Mouse (Mus musculus) kidney, embryonic 14.5 days (tissue): ENCODE measurements around the gene Serac1. TPM values are rescaled to one million over a fixed set of nuclear protein-coding genes. Genes with fewer than 3 reads are reported as not detected.
"Not testable (repeated sequence)": the region's sequence is repeated elsewhere in the genome, so short reads cannot be mapped to it uniquely, and the experiment has no call there.

ENCODE experiments used
- ATAC-seq: fragments of 200-750 bp; cut with Nextera tagmentation; 2 replicates; pipeline ENCODE4 v1.8.0; 2017; ENCODE audit warnings: moderate number of reproducible peaks, mild to moderate bottlenecking, moderate TSS enrichment, moderate library complexity; ENCODE audit not compliant: low FRiP score, low TSS enrichment
- H3K27ac ChIP-seq: fragments of 300-500 bp; sonication (generic); 2 replicates; pipeline ENCODE4 v1.5.1; 2014; ENCODE audit warnings: low read depth, mild to moderate bottlenecking, low read length, moderate library complexity, mixed read lengths
- H3K27me3 ChIP-seq: fragments of 300-500 bp; sonication (generic); 2 replicates; pipeline ENCODE4 v1.6.1; 2014; ENCODE audit warnings: mild to moderate bottlenecking, low read length; ENCODE audit not compliant: control insufficient read depth, insufficient read depth
- H3K36me3 ChIP-seq: fragments of 300-500 bp; sonication (generic); 2 replicates; pipeline ENCODE4 v1.6.1; 2014; ENCODE audit warnings: low read length, mixed read lengths; ENCODE audit not compliant: control insufficient read depth, insufficient read depth
- H3K4me1 ChIP-seq: fragments of 300-500 bp; sonication (generic); 2 replicates; pipeline ENCODE4 v1.6.1; 2014; ENCODE audit warnings: low read length, mixed read lengths; ENCODE audit not compliant: control insufficient read depth, insufficient read depth
- H3K4me2 ChIP-seq: fragments of 300-500 bp; sonication (generic); replicated peaks from 2 replicates; pipeline ENCODE4 v1.6.1; 2014; ENCODE audit warnings: low read depth, mild to moderate bottlenecking, low read length
- H3K4me3 ChIP-seq: fragments of 300-500 bp; sonication (generic); 2 replicates; pipeline ENCODE4 v1.5.1; 2014; ENCODE audit warnings: mild to moderate bottlenecking, low read length
- H3K9ac ChIP-seq: fragments of 300-500 bp; sonication (generic); 2 replicates; pipeline ENCODE4 v1.6.1; 2014; ENCODE audit warnings: low read depth, mild to moderate bottlenecking, low read length, moderate library complexity
- H3K9me3 ChIP-seq: fragments of 300-500 bp; sonication (generic); 2 replicates; pipeline ENCODE4 v1.6.1; 2016; ENCODE audit warnings: low read length; ENCODE audit not compliant: control insufficient read depth
- WGBS: fragments of 180-500 bp; shearing (Covaris S2); extraction: QIAGEN DNeasy Blood & Tissue Kit; methylation state at CpG from one replicate; pipeline ENCODE4 v1.1.7; 2014; 5-methylcytosine and 5-hydroxymethylcytosine counted together
- polyA plus RNA-seq: library from polyadenylated mRNA; unstranded; fragments of >200 nt; fragmentation: Nextera tagmentation; extraction: Ambion mirVana; gene quantifications from 2 replicates; pipeline ENCODE4 v1.2.1, GENCODE M21; 2014

Gene Serac1
- polyA plus RNA-seq, 1 experiment from 2014 or later, result 6.6 TPM

DNA sequence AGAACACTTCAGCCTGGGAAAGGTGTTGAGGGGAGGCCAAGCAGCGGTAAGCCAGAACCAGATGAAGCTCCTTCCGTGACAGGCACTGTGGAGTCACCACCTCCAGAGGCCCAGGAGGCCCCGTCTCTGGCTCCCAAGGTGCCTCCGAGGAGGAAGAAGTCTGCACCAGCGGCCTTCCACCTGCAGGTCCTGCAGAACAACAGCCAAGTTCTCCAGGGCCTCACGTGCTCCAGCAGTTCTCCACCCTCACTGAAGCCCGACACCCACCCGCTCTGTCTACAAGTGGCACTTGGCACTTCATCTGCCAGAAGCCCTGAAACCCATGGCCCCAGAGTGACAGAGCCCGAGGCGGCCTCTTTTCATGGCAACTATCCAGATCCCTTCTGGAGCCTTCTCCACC, 42.0 kb downstream of the Serac1 start:
- Histone ChIP-seq H3K9ac (no peak overlapping the region), H3K4me3 (no peak overlapping the region), H3K27ac (no peak overlapping the region), H3K4me1 (0 out of 2 replicates have a peak, but pooled peaks cover 5% of the 10 kb centered on the region), H3K4me2 (no peak overlapping the region), H3K9me3 (no peaks in the 10 kb centered on the region), H3K36me3 (peaks cover 13% of the 10 kb centered on the region; the same call in 1 of the 2 replicates), H3K27me3 (no peaks in the 10 kb centered on the region)
- 78% methylated on average over 10 of the region's 10 CpGs for WGBS
- ATAC-seq, result no peak

DNA sequence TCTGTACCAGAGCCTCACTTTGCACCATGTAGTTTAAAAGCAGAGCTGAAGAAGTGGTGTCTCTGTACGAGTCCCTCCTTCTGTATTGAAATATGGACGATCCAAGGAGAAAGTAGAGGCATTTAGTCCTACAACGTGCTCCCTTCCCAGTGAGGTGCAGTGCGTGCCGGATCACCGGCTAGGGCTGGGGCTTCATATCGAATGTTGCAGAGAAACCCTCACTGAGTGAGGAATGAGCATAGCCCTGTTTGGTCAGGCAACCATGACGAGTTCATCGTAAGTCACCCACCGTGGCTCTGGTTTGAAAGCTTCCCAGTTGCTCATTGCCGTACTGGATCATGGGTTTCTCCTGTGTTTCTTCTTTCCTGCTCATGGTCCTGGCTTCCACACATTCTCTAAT, 42.7 kb downstream of the Serac1 start:
- WGBS, result 33% methylated on average over 11 of the region's 11 CpGs
- H3K4me1 ChIP-seq, result 0 out of 2 replicates have a peak, but pooled peaks cover 5% of the 10 kb centered on the region
- no peak overlapping the region for H3K4me3 ChIP-seq
- H3K4me2 ChIP-seq, result no peak overlapping the region
- no peak overlapping the region for H3K9ac ChIP-seq
- no peaks in the 10 kb centered on the region for H3K9me3 ChIP-seq
- peaks cover 7% of the 10 kb centered on the region; the same call in 1 of the 2 replicates for H3K36me3 ChIP-seq
- no peak overlapping the region for H3K27ac ChIP-seq
- peak; percentile 57; the same call in 1 of the 2 replicates for ATAC-seq
- H3K27me3 ChIP-seq, result no peaks in the 10 kb centered on the region

DNA sequence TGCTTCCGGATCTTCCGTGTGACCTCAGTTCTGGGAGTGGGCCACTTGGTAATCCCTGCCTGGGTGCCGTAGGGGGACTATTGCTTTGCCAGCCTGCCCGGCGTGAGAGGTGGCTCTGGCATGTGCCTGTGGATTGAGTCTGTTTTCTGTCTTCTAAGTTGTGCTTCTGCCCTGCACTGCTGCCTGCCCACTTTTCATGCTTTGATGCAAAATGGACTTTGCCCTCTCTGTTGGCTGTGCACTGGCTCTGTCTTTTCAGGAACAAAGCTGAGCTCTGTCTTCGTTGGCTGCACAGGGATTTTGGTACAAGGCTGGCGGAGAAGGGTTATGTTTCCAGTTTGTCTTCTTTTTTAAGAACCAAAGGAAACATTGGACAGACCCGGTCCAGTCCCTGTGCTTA, 43.1 kb downstream of the Serac1 start:
- Histone ChIP-seq H3K27ac (no peak overlapping the region), H3K4me2 (no peak overlapping the region), H3K36me3 (peaks cover 5% of the 10 kb centered on the region; the same call in 1 of the 2 replicates), H3K9me3 (no peaks in the 10 kb centered on the region), H3K27me3 (no peaks in the 10 kb centered on the region), H3K9ac (no peak overlapping the region), H3K4me3 (no peak overlapping the region), H3K4me1 (0 out of 2 replicates have a peak, but pooled peaks cover 5% of the 10 kb centered on the region)
- WGBS, result 76% methylated on average over 8 of the region's 8 CpGs
- peak; percentile 32; the same call in 1 of the 2 replicates for ATAC-seq

DNA sequence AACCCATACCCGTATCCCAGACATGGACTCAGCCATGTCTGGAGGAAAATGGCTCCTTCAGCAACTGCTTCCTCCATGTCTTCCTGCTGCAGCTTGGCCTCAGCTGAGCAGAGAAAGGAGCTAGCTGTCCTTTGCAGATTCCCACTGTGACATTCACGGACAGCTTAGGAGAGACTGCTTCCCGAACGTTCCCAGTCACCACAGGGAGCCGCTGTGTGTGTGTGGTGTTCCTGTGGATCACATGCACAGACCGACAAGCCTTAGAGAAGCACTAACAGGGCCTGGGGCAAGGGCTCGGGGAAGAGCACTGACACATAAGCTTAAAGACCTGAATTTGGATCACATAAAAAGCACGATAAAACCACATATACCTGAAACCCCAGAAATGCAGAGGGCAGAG, 43.9 kb downstream of the Serac1 start:
- Histone ChIP-seq H3K36me3 (peaks cover 4% of the 10 kb centered on the region; the same call in 1 of the 2 replicates), H3K4me3 (no peak overlapping the region), H3K4me1 (0 out of 2 replicates have a peak, but pooled peaks cover 5% of the 10 kb centered on the region), H3K9ac (no peak overlapping the region), H3K4me2 (no peak overlapping the region), H3K9me3 (no peaks in the 10 kb centered on the region), H3K27me3 (no peaks in the 10 kb centered on the region), H3K27ac (no peak overlapping the region)
- ATAC-seq, result no peak
- 65% methylated on average over 8 of the region's 8 CpGs for WGBS

DNA sequence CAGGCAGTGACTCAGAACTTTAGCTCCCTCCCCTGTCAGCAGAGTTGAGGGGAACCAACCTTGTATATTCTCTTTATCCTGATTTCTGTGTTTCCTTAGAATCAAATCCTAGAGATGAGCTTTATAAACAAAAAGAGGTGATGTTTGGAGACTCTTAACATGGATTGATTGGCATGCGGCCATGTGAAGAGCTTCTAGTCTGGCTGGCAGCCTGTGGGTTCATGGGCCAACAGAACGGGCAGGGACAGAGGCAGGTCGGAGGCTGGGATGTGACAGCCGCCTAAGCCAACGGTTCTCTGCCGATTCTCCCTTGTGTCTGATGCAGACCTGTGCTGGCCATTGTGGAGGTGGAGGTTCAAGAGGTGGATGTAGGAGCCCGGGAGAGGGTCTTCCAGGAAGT, 53.7 kb downstream of the Serac1 start:
- no peak overlapping the region for H3K9ac ChIP-seq
- H3K9me3 ChIP-seq, result no peaks in the 10 kb centered on the region
- H3K4me2 ChIP-seq, result no peak overlapping the region
- H3K27me3 ChIP-seq, result no peaks in the 10 kb centered on the region
- no peak overlapping the region for H3K27ac ChIP-seq
- H3K4me1 ChIP-seq, result no peaks in the 10 kb centered on the region
- peaks cover 13% of the 10 kb centered on the region; the same call in 1 of the 2 replicates for H3K36me3 ChIP-seq
- 78% methylated on average over 7 of the region's 7 CpGs for WGBS
- ATAC-seq, result no peak
- no peak overlapping the region for H3K4me3 ChIP-seq

DNA sequence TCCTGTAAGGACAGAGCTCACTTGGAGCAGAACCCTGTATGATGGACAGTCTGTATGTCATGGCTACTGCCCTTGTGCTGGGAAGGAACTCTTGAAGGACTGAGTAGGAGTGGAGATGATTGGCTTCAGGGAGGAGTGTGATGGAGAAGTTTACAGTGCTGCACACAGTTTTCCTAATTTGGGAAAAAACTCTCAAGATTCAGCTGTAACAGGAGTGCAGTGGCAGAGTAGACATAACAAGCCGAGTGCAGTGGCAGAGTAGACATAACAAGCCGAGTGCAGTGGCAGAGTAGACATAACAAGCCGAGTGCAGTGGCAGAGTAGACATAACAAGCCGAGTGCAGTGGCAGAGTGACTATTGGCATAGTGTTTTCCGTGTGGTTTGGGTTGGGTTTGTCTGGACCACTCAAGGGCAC, 58.2 kb downstream of the Serac1 start:
- not testable (repeated sequence) for H3K36me3 ChIP-seq, H3K4me2 ChIP-seq, H3K9me3 ChIP-seq, H3K27me3 ChIP-seq, H3K9ac ChIP-seq, H3K27ac ChIP-seq, H3K4me1 ChIP-seq, H3K4me3 ChIP-seq
- peak; percentile 57; the same call in 1 of the 2 replicates for ATAC-seq
- 47% methylated on average over 5 of the region's 5 CpGs for WGBS

DNA sequence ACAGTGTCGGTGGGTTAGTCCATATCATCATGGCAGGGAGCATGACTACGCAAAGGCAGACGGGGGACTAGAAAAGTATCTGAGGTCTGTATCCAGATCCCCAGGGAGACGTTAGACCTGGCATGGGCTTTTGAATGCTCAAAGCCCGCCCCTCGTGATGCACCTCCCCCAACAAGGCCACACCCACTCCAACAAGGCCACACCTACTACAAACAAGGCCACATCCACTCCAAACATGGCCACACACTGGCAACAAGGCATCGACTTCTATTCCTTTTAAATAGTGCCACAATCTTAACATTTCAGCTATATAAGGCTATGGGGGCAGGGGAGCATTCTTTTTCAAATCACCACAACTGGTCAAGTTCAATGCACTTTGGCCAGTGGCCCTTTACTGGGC, 58.9 kb downstream of the Serac1 start:
- H3K27ac ChIP-seq, result no peak overlapping the region
- ATAC-seq, result no peak

DNA sequence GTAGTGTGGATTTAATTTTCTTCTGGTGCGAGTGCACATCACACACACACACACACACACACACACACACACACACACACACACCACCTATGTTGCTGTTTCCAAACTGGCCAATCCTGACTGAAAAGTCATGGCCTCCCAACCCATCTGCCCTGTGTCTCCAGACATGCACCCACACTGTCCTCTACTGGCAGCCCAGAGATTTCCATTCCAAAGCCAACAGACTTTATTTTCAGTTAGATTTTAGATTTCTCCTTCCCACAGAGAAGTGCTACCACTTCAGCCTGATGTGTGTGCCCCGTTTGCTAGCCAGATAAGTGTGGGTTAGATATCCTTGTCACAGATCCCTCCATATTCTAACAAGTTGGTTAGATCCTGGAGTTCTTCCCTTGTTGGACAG, 59.8 kb downstream of the Serac1 start:
- ATAC-seq, result no peak
- no peaks in the 10 kb centered on the region for H3K27me3 ChIP-seq
- no peaks in the 10 kb centered on the region for H3K36me3 ChIP-seq
- no peak overlapping the region for H3K9ac ChIP-seq
- H3K27ac ChIP-seq, result no peak overlapping the region
- H3K9me3 ChIP-seq, result no peaks in the 10 kb centered on the region
- 69% methylated on average over 2 of the region's 2 CpGs for WGBS
- no peak overlapping the region for H3K4me3 ChIP-seq
- H3K4me1 ChIP-seq, result no peaks in the 10 kb centered on the region
- H3K4me2 ChIP-seq, result no peak overlapping the region

More for the DNA sequence above, 58.9 kb downstream of the Serac1 start:
- Histone ChIP-seq H3K9me3 (no peaks in the 10 kb centered on the region), H3K4me3 (no peak overlapping the region), H3K4me2 (no peak overlapping the region), H3K4me1 (no peaks in the 10 kb centered on the region), H3K9ac (no peak overlapping the region), H3K36me3 (no peaks in the 10 kb centered on the region), H3K27me3 (no peaks in the 10 kb centered on the region)
- WGBS, result 65% methylated on average over 7 of the region's 7 CpGs

DNA sequence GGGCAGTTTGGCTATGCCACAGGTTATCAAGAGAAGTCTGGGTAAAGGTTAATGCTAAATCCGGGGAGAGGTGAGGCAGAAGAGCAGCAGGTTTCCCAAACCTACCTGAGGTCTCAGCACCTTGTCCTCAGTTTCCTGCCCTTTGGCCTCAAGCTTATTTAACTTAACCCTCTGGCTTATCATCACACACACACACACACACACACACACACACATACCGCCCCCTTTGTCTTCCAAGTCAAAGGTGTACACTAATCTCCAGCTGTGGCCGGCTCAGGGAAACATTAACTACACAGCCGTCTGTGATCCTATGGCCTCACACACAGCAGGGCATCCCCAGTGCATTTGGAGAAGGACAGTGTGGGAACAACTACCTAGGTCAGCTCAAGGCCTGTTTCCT, 61.2 kb downstream of the Serac1 start:
- Histone ChIP-seq H3K27me3 (no peaks in the 10 kb centered on the region), H3K4me3 (no peak overlapping the region), H3K27ac (no peak overlapping the region), H3K9ac (no peak overlapping the region), H3K36me3 (no peaks in the 10 kb centered on the region), H3K4me1 (no peaks in the 10 kb centered on the region), H3K9me3 (no peaks in the 10 kb centered on the region), H3K4me2 (no peak overlapping the region)
- no peak for ATAC-seq
- 79% methylated on average over 4 of the region's 4 CpGs for WGBS
